Mouse (Mus musculus): Measurements from ENCODE around the gene Fbxw10.

The Fbxw10 gene

GRCm38 (mm10) chr11:62909720-62910306 is 62.9 kb downstream of the Fbxw10 start:
- no peak for DNase-seq (ENCODE audit: low spot score)

- no peak for DNase-seq (ENCODE audit: low spot score)
These were observed 64.5 kb downstream of the Fbxw10 start for GRCm38 (mm10) chr11:62911362-62911761.

DNA sequence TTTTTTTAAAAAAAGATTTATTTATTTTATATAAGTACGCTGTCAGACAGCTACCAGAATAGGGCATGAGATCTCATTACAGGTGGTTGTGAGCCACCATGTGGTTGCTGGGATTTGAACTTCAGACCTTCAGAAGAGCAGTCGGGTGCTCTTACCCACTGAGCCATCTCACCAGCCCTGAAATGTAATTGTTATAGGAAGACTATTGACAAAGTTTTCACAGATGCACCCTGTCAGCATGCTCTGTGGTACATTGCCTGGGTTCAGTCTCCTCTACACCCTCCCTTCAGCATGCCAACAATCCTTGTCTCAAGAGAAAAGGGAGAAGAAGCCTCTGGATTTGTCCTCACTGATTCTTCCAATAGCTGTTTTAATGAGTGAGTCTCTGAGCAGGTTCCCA is 66.3 kb downstream of the Fbxw10 start:
- no peak for DNase-seq (ENCODE audit: low spot score)

GRCm38 (mm10) chr11:62914532-62914931 is 67.7 kb downstream of the Fbxw10 start:
- DNase-seq (ENCODE audit: low spot score) = no peak

- no peak for DNase-seq (ENCODE audit: low spot score)
These were observed 68.6 kb downstream of the Fbxw10 start for GRCm38 (mm10) chr11:62915486-62915885.

DNA sequence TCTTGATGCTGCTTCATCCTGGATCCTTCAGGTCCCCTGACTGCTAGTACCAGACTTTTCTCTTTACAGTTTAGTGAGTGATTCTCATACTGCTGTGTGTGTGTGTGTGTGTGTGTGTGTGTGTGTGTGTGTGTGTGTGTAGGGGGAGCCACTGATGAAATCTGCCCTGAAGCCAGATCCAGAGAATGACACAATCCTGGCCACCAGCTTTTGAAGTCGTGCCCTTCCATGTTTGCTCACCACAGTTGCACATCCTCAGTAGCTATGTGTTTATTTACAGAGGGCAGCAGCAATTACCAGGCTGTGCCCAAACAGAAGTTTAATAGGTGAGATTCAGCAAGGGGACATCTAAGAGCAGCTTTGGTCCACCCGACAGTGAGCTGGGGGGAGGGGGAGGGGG is 69.9 kb downstream of the Fbxw10 start:
- no peak for DNase-seq (ENCODE audit: low spot score)

DNA sequence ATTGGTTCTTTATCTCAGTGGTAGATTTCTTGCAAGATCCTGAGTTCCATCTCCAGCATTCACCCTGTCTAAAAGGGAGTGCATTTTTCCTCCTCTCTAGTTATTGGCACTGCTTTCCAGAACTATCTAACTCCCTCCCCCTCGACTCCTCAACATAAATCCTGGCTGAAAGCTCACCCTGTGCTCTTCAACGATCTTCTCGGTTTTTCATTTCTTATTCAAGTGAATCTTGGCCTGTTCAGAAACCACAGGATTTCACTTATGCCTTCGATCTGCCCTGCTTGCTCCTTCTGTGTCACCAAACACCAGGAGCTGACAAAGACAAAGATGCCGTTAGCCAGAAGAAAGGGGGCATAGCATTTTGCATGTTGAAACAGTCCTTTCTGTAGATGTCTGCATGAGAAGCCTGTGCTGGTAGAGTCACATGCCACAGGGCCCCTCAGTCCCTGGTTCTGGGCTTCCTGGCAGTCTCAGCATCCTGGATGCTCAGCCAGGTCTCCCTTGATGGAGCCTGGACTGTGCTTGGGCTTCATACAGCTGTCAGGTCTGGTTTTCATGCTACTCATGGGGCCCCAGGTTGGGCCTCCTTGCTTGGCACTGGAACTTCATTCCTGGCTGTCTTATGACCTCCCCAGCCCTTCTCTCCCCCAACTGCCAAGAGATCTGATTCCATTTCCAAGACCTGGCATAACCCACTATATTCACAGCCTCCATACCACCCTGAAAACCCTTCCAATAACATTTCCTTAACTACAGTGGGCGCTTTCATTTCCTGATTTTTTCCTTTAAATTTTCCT is 73.3 kb downstream of the Fbxw10 start:
- DNase-seq (ENCODE audit: low spot score) = no peak

- no peak for DNase-seq (ENCODE audit: low spot score)
These were observed 73.8 kb downstream of the Fbxw10 start for GRCm38 (mm10) chr11:62920743-62921050.

- DNase-seq (ENCODE audit: low spot score) = no peak
These were observed 74.4 kb downstream of the Fbxw10 start for GRCm38 (mm10) chr11:62921052-62921977.

- no peak for DNase-seq (ENCODE audit: low spot score)
These were observed 77.4 kb downstream of the Fbxw10 start for GRCm38 (mm10) chr11:62924091-62924761.
